Mouse (Mus musculus): ENCODE data around the gene Lxn. TPM values are rescaled to one million over a fixed set of nuclear protein-coding genes. Genes with fewer than 3 reads are reported as not detected.
A peak's percentile ranks its signal among the peaks of the same experiment; 100 is the strongest.

Gene Lxn
- total RNA-seq, 2 experiments from 2014 or later = 21.6 to 23.1 TPM

DNA sequence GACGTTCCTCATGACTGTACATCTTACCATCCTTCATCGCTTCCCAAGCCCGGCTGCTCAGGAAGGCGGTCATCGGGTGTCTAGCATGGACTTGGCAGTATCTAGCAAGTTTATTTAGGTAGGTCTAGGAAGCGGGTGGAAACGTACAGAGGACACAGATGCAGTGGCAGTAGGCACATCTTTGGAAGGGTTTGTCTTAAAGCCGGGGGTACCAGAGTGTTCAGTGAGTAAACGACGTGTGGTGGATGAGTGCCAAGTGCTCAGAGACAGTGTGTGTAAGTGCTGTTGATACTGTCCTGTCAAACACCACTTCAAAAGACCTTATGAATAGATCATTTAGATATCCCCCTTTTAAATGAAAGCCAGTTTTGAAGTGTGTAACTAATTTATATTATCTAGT is 1.1 kb downstream of the Lxn start:
- intact Hi-C loops (cut with DNase I) = no loop called here
- peak in 1 of 2 experiments; percentile 13 for DNase-seq

DNA sequence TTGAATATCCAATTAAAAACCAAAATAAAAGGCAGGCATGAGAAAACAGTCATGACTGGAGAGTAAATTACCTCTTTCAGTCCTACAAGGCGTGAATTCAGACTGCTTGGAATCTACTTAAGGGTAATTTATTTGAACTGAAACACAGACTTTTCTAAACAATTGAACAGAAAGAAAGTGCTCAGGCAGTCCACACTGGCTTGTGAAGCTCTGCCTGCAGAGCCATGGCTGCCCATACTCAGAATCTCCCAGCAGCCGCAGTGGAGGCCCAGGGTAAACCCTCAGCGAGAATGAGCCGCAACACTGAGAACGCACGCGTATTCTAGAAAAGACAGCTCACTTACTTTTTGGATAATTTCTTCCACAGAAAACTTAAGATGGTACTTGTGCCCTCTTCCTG is 1.7 kb downstream of the Lxn start:
- DNase-seq = no peak

DNA sequence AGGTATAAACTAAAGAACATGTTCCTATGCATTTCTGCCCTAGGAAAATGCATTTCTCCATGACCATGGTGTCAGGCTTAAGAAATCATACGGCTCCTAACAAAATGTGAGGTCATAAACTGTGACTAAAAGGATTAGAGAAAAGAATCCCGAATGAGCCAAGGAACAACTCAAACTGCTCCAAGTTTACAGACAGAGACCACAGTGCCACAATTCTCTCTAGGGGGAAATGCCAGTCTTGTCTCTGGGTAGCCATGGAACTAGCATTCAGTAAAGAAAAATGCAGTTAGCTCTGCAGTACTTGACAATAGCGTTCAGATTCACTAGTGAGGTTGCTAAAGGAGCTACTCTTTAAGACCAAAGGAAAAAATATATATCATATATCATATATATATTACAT is 3.8 kb downstream of the Lxn start:
- intact Hi-C loops (cut with DNase I) = no loop called here
- DNase-seq = no peak

More for the DNA sequence above, 1.7 kb downstream of the Lxn start:
- intact Hi-C loops (cut with DNase I) = no loop called here

DNA sequence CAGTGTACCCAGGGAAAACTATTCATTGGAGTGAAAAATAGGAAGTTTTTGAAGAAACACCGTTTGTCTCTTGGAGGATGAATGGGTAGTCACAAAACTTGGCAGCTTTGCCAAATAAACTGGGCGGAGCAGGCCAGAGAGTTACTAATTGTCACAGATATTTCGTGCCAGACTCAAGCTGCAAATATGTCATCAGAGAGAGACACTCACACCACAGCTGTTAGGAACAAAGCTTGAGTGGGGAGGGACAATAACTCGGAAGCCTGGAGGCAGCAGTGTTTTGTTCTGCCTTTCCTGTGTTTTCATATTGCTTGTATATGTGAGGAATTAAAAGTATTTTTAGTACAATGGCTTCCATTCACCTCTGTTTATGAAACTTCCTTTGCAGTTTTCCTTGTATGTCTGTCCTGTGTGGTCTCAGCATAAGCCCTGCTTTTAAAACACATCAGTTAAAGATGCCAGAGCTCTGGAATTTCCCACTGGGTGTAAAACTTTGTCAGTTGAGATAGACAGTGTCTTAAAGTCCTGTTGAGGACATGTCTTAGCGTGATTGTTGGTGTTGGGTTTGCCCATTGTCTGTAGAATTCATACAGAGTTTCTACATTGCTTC is 13.0 kb downstream of the Lxn start:
- DNase-seq = peak; percentile 48 to 55
- intact Hi-C loops (cut with DNase I) = no loop called here

DNA sequence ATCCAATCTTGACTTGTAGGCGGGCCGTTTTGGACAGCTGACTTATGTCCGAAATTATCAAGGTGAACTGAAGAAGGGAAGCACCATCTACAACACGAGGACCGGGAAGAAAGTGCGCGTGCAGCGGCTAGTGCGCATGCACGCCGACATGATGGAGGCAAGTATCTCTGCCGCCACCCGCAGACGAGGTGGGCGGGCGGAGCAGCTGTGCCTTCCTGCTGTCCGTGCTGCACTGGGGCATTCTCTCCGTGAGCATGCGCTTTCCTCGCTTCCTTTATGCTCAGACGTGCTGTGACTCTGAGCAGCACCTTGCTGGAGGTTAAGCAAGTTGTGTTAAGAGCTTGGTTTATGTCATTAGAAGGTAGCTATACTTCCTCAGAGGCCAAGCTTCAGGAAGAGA is 14.1 kb downstream of the Lxn start:
- intact Hi-C loops (cut with DNase I) = loop anchor here (5.0 kb wide), 1 partner anchor 123 kb away; no protein-coding TSS in a partner anchor
- no peak for DNase-seq

DNA sequence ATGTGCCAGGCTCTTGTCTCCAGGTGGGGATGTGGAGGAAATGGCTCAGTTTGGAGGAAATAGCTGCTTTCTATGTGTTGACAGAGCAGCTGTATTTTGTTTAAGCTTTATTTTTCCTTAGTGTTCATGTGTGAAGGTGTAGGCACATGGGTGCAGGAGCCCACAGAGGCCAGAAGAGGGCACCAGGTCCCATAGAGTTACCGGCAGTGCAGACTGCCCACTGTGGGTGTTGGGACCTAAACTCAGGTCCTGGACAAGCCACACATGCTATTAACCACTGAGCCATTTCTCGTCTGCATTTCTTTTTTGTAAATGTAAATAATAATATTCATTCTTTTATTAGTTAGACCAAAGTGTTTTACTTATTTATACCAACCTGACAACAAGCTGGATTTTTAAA is 16.6 kb downstream of the Lxn start:
- intact Hi-C loops (cut with DNase I) = loop anchor here (5.0 kb wide), 1 partner anchor 125 kb away; no protein-coding TSS in a partner anchor
- no peak for DNase-seq

DNA sequence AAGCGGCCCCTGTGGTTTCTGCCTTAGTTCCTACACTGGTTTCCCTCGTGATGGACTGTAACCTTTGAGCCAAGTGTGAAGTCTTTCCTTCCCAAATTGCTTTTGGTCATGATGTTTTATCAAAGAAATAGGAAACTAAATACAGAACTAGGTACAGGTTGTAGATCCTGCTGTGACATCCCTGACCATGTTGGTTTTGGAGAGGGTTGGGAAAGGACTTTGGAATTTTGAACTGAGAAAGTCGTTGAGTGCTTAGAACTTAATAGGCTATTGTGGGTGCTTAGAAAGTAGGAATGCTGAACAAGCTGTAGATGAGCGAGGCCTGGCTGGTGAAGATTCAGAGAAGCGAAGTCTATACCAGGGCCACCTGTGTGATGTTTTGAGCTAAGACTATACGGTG is 29.7 kb downstream of the Lxn start:
- intact Hi-C loops (cut with DNase I) = no loop called here
- DNase-seq = no peak

DNA sequence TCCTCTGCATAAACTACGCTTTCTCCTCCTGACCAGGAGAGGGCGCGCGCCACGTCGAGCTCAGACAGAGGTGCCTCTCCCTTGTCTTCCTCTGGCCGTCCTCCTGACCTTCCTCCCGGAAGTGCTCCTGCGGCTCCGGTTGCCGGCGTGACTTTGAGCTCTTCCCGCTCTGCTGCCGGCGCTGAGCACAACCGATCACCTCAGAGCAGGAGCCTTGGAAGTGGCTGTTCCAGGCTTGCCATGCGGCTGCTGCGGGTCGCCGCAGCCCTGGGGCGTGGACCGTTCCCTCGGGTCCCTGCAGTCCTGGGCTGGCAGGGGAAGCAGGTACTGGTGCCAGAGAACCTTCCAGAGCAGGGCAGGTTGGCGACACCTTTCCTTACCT is 33.7 kb downstream of the Lxn start, which contains the start of gene Gfm1:
Gfm1 (plus strand) TSS at position 98 of the 382 bp plus-strand sequence.
- intact Hi-C loops (cut with DNase I) = loop anchor here (2.0 kb wide), 1 partner anchor 77 kb away; no protein-coding TSS in a partner anchor
- DNase-seq = peak; percentile 91 to 95

DNA sequence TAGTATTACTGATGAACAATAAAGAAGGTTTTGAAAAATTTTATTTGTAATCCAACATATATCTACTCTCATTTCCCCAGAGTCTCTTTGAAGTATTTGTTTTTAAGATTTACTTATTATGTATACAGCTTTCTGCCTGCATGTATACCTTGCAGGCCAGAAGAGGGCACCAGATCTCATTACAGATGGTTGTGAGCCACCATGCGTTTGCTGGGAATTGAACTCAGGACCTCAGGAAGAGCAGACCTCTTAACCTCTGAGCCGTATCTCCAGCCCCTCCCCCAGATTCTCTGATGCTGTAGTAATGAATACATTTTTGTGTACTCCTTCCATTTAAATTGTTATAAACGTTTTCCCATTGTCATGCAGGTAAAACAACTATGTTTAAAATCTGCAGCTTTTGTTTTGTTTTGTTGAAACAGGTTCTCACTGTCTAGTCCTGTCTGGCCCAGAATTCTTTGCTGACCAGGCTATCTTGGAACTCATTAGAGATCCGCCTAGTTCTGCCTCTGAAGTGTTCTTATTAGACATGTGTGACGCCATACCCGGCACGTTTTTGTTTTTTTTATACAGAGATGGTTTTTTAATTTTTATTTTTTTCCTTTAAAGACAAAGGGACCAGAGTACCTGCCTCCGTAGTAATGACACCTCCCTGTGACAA is 34.3 kb downstream of the Lxn start:
- no peak for DNase-seq
- intact Hi-C loops (cut with DNase I) = loop anchor here (2.0 kb wide), 1 partner anchor 77 kb away; no protein-coding TSS in a partner anchor

Other genes starting within 250 kb of the Lxn start
- 100 to 1,000 TPM; 441 to 460 TPM for gene Mlf1, start 89.8 kb downstream of the Lxn start, total RNA-seq (2021)
- not detected for gene Gm17402, start 88.8 kb downstream of the Lxn start, total RNA-seq (2021)
- 100 to 1,000 TPM; 189 to 208 TPM for gene Gfm1, start 33.8 kb downstream of the Lxn start, total RNA-seq (2021)
- gene Rarres1, start 51.6 kb upstream of the Lxn start, total RNA-seq (2021) = 1 to 10 TPM; 1.2 TPM
- gene Mfsd1, start 118.8 kb upstream of the Lxn start, total RNA-seq (2021) = 10 to 100 TPM; 40.0 to 42.8 TPM